Mouse (Mus musculus) intestine, postnatal 0 days (tissue): ENCODE data around the gene Fcgr1. TPM values are rescaled to one million over a fixed set of nuclear protein-coding genes. Genes with fewer than 3 reads are reported as not detected.
"Not testable (repeated sequence)": the region's sequence is repeated elsewhere in the genome, so short reads cannot be mapped to it uniquely, and the experiment has no call there.

Experiments used
- ATAC-seq: fragments of 200-750 bp; cut with Nextera tagmentation; 2 replicates; pipeline ENCODE4 v1.8.0; 2017; ENCODE audit warnings: mild to moderate bottlenecking, moderate TSS enrichment, moderate library complexity
- H3K27ac ChIP-seq: fragments of 300-500 bp; sonication (generic); 2 replicates; pipeline ENCODE4 v1.5.1; 2014; ENCODE audit warnings: mild to moderate bottlenecking, low read depth, low read length, moderate library complexity
- H3K27me3 ChIP-seq: fragments of 300-500 bp; sonication (generic); replicated peaks from 2 replicates; pipeline ENCODE4 v1.6.1; 2014; ENCODE audit warnings: low read length, mixed read lengths; ENCODE audit not compliant: control insufficient read depth, insufficient read depth
- H3K36me3 ChIP-seq: fragments of 300-500 bp; sonication (generic); 2 replicates; pipeline ENCODE4 v1.6.1; 2014; ENCODE audit warnings: mild to moderate bottlenecking, moderate library complexity; ENCODE audit not compliant: control insufficient read depth, insufficient read depth
- H3K4me1 ChIP-seq: fragments of 300-500 bp; sonication (generic); replicated peaks from 2 replicates; pipeline ENCODE4 v1.6.1; 2014; ENCODE audit warnings: antibody characterized with exemption, low read length, mixed read lengths; ENCODE audit not compliant: control insufficient read depth, insufficient read depth
- H3K4me2 ChIP-seq: fragments of 300-500 bp; sonication (generic); replicated peaks from 2 replicates; pipeline ENCODE4 v1.6.1; 2014; ENCODE audit warnings: low read depth, mild to moderate bottlenecking, moderate library complexity
- H3K4me3 ChIP-seq: fragments of 300-500 bp; sonication (generic); 2 replicates; pipeline ENCODE4 v1.5.1; 2014; ENCODE audit warnings: low read depth, low read length
- H3K9ac ChIP-seq: fragments of 300-500 bp; sonication (generic); 2 replicates; pipeline ENCODE4 v1.6.1; 2014; ENCODE audit warnings: mild to moderate bottlenecking, low read depth, low read length
- H3K9me3 ChIP-seq: fragments of 300-500 bp; sonication (generic); 2 replicates; pipeline ENCODE4 v1.6.1; 2016; ENCODE audit warnings: mixed run types; ENCODE audit not compliant: control insufficient read depth
- CTCF ChIP-seq: sonication (generic); IDR thresholded peaks from 2 replicates; pipeline ENCODE4 v1.5.1; 2016; ENCODE audit warnings: low read depth, mild to moderate bottlenecking, control low read depth, antibody characterized with exemption, moderate library complexity
- WGBS: fragments of 180-500 bp; shearing (Covaris S2); extraction: QIAGEN DNeasy Blood & Tissue Kit; methylation state at CpG from one replicate; pipeline ENCODE4 v1.1.7; 2014; 5-methylcytosine and 5-hydroxymethylcytosine counted together
- polyA plus RNA-seq: library from polyadenylated mRNA; unstranded; fragments of >200 nt; fragmentation: Nextera tagmentation; extraction: Ambion mirVana; gene quantifications from 2 replicates; pipeline ENCODE4 v1.2.1, GENCODE M21; 2015

The Fcgr1 gene
- polyA plus RNA-seq, 1 experiment from 2014 or later: 2.7 TPM

GRCm38 (mm10) chr3:96245003-96245886, 48.5 kb downstream of the Fcgr1 start, which contains the start of gene Hist2h2aa1:
Hist2h2aa1 (plus strand) TSS chr3:96245497.
- ATAC-seq: peak; percentile 84
- Histone ChIP-seq H3K4me2 (peak within 1 kb of the TSS; percentile 78), H3K27ac (peak within 1 kb of the TSS; percentile 87), H3K9ac (peak within 1 kb of the TSS; percentile 62), H3K4me1 (peaks cover 12% of the 10 kb centered on the region), H3K4me3 (peak within 1 kb of the TSS; percentile 43)
- WGBS: under 1% methylated on average over 21 of the region's 88 CpGs
- not testable (repeated sequence) for H3K36me3 ChIP-seq, H3K27me3 ChIP-seq, H3K9me3 ChIP-seq

GRCm38 (mm10) chr3:96243921-96244572, 49.7 kb downstream of the Fcgr1 start:
- no peak for ATAC-seq
- no peaks in the 10 kb centered on the region for H3K36me3 ChIP-seq
- H3K4me2 ChIP-seq: peak overlapping the region; percentile 78
- peaks cover 12% of the 10 kb centered on the region for H3K4me1 ChIP-seq
- WGBS: 47% methylated on average over 7 of the region's 7 CpGs
- H3K4me3 ChIP-seq: no peak overlapping the region
- H3K9me3 ChIP-seq: no peaks in the 10 kb centered on the region
- H3K27me3 ChIP-seq: no peaks in the 10 kb centered on the region
- TF ChIP-seq CTCF: no peak
- H3K9ac ChIP-seq: no peak overlapping the region
- H3K27ac ChIP-seq: no peak overlapping the region; the same call in 1 of the 2 replicates

- no peak overlapping the region; the same call in 1 of the 2 replicates for H3K9ac ChIP-seq
- WGBS: 78% methylated on average over 9 of the region's 9 CpGs
- peak overlapping the region; percentile 29 for H3K4me3 ChIP-seq
- no peaks in the 10 kb centered on the region for H3K27me3 ChIP-seq
- peak overlapping the region; percentile 55 for H3K4me2 ChIP-seq
- H3K4me1 ChIP-seq: peaks cover 21% of the 10 kb centered on the region
- H3K9me3 ChIP-seq: no peaks in the 10 kb centered on the region
- ATAC-seq: no peak
- no peaks in the 10 kb centered on the region for H3K36me3 ChIP-seq
- 0 out of 2 replicates have a peak overlapping the region, but pooled peaks have one; percentile 35 for H3K27ac ChIP-seq
- TF ChIP-seq CTCF: no peak
Measured at GRCm38 (mm10) chr3:96240799-96241197, 53.0 kb downstream of the Fcgr1 start.

GRCm38 (mm10) chr3:96239949-96240798, 53.6 kb downstream of the Fcgr1 start, which contains the start of gene Hist2h2aa2:
Hist2h2aa2 (minus strand) TSS chr3:96240276.
- not testable (repeated sequence) for H3K9me3 ChIP-seq, H3K36me3 ChIP-seq, H3K9ac ChIP-seq, H3K27me3 ChIP-seq
- ATAC-seq: peak; percentile 80
- peaks cover 21% of the 10 kb centered on the region for H3K4me1 ChIP-seq
- H3K4me3 ChIP-seq: peak within 1 kb of the TSS; percentile 29
- peak within 1 kb of the TSS; percentile 35; the same call in 1 of the 2 replicates for H3K27ac ChIP-seq
- peak within 1 kb of the TSS; percentile 55 for H3K4me2 ChIP-seq
- 4% methylated on average over 30 of the region's 85 CpGs for WGBS

- H3K4me2 ChIP-seq: peak within 1 kb of the TSS; percentile 70
- H3K27me3 ChIP-seq, H3K9me3 ChIP-seq, H3K36me3 ChIP-seq: not testable (repeated sequence)
- ATAC-seq: peak; percentile 87
- WGBS: 1% methylated on average over 10 of the region's 68 CpGs
- H3K4me1 ChIP-seq: peaks cover 17% of the 10 kb centered on the region
- H3K4me3 ChIP-seq: peak within 1 kb of the TSS; percentile 41
- peak within 1 kb of the TSS; percentile 41 for H3K27ac ChIP-seq
- peak within 1 kb of the TSS; percentile 54 for H3K9ac ChIP-seq
Measured at GRCm38 (mm10) chr3:96238954-96239793, 54.6 kb downstream of the Fcgr1 start, which contains the start of gene Hist2h3c2. Hist2h3c2 (minus strand) TSS chr3:96239127.
